Mouse (Mus musculus): Measurements from ENCODE around the gene Nomo1.

The Nomo1 gene

DNA sequence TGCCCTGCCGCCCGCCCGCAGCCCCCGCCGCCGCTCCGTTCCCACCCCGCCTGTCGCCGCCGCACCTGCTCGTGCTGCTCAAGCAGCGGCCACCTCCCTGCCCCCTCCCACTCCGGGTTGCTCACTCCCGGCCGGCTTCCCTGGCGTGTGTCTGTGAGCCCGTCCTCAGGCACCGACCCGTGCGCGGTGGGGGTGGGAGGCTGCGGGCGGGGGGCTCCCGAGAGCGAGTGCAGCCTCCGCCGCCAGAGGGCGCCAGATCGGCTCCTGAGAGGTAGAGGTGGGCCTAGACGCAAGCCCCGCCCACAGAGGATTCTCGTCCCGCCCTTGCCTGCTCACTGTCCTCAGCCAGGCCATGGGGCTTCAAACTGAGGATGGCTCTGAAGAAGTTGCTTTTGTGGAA is 67.1 kb downstream of the Nomo1 start, which contains the start of gene Kcnj11:
TSS of gene Kcnj11 (minus strand) at position 202 of the 400 bp plus-strand sequence.
- peak; percentile 94 for DNase-seq (ENCODE audit: extremely low spot score, low spot score)

DNA sequence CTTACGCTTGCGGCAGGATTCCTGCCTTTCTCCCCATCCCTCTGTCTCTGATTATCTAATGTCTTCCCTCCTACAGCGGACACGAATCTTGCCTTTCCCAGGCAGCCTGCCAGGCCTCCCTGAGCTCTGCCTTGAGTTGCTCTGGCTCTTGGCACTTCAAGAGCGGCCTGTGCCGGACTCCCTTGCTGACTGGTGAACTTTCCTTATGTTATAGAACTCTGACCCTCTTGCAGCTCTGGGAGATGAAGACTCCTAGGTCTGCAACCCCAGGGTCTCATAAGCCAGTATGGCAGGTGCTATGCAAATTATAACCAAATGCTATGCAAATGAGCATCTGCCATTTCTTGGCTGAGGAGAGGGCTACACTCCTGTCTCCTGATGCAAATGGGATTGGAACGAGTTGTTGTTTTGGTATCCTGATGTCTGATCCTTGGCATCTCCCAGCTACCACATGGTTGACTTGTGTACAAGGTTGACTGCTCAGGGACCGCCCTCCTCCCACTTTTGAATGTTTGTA is 69.6 kb downstream of the Nomo1 start:
- DNase-seq (ENCODE audit: extremely low spot score, low spot score), result no peak

DNA sequence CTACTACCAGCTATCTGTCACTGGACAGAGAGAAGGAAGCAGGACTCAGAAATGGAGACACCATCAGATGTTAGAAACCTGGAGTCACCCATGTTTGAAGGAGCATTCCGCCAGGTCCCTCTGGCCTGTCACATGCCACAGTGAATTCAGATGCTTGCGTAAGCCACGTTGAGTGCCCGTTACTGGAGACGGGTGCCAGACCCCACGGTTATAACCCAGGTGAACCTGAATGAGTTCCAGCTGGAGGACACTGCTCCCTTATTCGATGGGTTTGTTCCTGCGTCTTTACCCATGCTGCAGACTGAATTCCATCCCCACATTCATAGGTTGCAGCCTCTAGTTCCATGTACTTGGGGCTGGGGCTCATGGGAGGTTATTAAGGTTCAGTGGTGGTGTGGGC is 70.3 kb downstream of the Nomo1 start:
- DNase-seq (ENCODE audit: extremely low spot score, low spot score), result no peak

DNA sequence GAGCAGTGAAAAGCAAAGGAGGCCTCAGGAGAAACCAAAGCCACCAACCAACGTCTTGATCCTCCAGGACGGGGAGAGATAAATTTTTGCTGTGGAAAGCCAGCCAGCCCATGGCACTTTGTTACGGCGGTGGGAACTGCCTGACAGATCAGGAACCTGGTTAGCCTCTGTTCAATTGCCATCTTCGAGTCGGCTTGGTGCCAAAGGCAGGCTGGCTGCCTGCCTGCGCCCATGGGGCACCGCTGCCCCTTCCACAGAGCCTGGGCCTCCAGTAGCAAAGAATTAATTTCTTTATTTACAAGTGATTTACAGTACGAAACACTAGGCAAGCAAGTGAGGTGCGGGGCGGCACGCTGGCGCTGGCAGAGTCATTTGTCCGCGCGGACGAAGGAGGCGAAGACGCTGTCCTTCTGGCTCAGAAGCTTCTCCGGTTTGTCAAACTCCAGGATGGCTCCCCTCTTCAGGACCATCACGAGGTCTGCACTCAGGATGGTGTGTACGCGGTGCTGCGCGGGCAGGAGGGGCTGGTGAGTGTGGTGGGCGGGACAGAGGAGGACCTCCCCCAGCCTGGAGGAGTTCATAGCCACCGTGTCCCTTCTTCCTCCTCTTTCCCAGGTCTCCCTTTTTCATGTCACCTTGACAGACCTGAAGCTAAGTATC is 70.9 kb downstream of the Nomo1 start:
- DNase-seq (ENCODE audit: extremely low spot score, low spot score), result no peak

DNA sequence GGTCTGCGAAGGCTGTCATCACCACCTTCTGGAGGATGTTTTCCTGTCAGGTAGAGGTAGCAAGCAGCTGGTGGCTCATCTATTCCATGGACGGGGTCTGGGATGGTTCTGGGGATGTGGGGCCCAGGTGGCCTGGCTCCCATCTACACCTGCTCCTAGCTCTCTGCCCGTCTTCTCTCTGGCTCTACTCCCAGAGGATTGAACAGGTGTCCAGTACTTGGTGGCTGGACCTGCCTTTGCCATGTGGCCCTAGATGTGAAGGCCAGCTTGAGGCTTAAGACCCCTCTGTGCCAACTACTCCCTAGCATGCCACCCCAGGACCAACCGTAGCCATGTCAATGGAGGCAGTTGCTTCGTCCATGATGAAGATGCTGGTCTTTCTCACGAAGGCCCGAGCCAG is 72.0 kb downstream of the Nomo1 start:
- DNase-seq (ENCODE audit: extremely low spot score, low spot score), result no peak

DNA sequence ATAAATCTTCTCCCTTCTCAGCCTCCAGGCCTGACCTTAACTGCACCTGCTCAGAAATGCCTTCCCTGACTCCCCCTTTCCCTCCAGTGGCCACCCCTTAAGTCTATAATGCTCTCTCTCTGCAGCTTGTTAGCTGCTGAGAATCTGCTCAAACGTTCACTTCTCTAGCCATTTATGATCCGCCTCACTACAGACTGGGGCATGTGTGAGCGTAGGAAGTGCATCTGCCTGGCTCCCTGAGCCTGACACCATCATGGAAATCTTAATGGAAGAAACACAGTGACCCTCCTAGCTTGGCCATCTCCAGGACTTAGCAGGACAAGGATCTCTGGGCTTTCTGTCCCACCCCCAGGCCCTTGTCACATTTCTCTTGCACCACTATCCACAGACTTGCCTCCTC is 76.6 kb downstream of the Nomo1 start:
- no peak for DNase-seq (ENCODE audit: extremely low spot score, low spot score)

DNA sequence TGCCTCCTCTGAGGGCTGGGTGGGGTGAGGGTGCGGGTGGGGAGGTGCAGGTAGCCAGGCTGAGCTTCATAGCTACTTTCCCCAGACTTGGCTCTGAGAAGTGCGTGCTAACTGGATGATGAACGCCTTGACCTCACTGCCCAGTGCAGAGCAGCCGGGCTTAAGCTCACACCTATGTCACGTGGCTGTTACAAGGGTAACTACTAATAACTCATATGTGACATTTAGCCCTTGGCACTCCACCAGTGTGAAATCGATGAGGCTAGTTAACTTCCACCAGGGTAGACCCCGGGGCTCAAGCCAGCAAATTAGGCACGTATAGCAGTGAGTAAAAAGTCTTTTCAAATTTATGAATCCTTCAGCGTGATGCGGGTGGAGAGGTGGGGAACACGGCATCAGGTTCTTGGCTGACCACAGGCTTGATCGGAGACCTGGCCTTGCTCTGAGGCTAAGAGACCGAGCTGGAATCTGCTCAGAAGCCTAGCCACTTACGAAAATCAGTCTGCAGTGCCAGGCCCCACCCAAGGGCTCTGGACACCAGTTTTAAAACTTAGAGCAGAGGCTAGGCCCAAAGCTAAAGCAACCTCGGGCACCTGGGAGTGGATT is 77.8 kb downstream of the Nomo1 start:
- DNase-seq (ENCODE audit: extremely low spot score, low spot score), result no peak

DNA sequence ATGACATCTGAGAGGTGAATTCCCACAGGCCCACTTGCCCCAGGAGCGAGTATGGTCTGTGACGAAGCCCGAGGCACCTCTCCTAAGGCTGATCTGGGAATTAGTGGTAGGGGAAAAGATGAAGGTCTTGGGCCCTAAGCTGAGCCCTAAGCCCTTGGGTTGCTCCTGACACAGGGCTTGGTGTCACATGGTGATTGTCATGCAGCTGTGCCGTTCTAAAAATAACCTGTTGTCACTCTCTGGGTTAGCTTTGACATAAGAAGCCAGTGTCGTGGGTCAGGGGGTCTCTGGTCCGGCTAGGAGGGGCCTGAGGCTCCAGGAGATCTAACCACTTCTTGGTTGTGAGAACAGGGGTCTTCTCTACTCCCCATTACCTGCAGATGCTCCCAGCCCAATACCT is 78.4 kb downstream of the Nomo1 start:
- DNase-seq (ENCODE audit: extremely low spot score, low spot score), result no peak

DNA sequence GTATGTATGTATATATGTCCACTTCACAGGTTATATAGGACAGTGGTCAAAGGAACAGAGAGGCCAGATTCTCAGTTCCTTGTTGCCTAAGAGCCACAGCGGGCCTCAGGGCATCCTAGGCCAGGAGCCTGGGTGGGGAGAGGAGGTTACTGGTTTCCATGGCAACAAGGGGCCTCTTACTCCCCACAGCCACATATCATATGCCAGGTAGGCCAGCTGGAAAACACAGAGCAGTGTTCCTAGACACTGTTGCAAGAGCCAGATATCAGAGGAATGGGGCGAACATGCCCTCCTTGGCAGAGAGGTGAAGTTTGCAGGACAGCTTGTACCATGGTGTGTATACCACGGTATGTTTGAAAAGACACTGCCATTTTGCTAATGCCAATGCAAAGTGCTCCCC is 79.9 kb downstream of the Nomo1 start:
- no peak for DNase-seq (ENCODE audit: extremely low spot score, low spot score)

DNA sequence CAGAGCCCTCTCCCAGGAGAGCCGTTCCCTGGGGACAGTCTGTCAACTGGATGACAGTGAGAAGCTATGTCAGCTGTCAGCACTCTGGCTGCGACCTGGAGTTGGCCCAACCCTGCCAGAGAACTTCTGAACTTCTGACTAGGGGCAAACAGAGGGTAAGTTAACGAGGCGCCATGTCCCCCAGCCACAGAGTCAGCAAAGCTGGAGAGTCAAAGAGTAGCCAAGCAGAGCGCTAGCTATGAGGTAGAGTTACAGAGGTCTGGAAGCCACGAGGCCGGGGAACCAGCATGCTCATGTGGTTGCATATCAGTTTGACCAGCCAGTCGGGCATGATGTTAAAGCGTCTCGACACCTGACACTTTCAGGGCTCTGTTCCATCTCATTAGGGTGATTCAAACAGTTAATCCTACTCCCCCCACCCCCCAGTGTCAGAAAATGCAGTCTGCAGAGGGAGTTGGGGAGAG is 82.7 kb downstream of the Nomo1 start:
- DNase-seq (ENCODE audit: extremely low spot score, low spot score), result no peak

DNA sequence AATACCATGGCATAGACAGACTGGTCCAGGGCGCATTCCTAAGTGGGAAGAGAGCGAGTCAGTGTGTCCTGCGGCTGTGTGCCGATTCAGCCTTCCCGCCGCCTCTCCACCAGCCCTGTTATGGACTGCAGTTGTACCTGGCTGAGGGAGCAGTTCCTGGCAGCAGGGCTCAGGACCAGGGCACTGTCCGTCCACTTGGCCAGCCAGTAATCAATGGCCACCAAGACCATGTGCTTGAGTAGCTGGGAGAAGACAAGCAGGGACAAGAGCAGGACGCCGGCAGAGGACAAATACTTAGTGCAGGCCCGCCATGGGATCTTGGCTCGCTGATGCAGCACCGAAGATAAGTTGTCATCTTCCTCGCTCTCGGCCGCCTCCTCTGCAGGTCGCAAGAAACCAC is 83.5 kb downstream of the Nomo1 start:
- DNase-seq (ENCODE audit: extremely low spot score, low spot score), result no peak

DNA sequence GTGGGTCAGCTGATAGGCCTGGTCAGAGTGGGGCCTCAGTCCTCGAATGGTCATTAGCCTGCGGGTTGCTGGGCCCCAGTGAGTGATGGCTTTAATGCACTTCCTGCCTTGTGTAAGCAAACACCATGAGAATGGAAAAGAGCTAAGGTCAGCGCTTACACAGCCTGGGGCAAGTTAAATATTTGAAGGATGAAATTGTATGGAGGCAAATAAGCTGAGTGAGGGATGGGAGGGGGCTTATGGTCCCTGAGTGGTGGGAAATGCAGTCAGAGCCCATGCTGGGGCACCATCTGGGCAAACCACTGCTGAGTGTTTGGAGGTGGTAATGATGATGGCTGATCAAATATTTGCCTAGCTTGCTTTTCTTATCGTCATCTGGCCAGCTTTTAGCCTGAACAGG is 89.5 kb downstream of the Nomo1 start:
- DNase-seq (ENCODE audit: extremely low spot score, low spot score), result peak; percentile 20

DNA sequence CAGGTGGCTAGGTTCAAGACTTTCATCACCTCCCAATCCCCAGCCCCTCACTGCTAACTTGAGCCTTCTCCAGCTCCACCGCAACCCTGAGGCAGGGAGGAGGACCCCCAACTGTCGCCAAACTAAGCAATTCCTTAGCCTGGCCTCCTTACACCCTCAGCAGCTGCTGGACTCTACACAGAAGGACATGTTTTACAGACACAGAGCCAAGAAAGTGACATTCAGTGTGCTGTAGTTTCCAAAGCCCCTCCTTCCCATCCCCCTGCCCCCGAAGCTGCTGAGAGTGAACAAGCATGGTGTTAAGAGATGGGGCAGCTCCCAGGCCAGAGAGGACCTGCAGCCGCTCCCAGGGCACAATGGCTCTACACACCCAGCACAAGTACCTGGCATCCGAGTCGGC is 91.0 kb downstream of the Nomo1 start:
- DNase-seq (ENCODE audit: extremely low spot score, low spot score), result no peak

DNA sequence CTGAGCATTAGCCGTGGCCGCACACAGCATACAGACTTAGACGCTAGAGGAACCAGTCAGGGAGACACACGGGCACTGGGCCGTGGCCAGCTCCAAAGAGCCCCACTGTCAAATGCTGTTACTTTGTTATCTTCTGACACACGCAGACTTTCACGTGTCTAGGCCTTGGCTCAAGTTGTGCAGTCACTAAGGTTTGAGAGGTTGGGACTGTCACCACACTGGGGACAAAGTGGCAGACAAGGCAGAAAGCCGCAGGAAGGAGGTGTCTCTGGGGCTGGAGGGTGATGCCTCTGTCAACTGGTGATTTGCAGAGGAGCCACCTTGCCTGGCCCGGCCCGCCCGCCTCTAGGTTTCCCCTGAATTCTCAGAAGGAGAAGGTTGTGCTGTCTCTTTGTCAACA is 91.8 kb downstream of the Nomo1 start:
- no peak for DNase-seq (ENCODE audit: extremely low spot score, low spot score)

DNA sequence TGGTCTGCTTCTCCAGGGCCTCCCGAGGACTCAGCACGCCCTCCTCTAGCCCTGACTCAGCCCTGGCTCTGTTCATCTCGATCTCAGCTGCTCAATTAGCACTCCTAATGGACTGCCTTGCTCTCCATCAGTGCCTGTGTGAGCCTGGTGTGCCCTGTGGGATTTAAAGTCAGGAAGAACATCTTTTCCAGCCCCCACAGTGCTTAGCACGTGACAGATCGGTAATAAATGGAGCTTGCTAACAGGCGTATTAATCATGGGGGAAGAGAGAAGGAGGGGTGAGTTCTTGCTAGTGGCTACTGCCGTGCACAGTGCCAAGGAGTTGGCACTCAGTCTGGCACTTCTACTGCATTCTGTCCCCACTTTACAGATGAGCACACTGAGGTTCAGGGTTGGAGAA is 94.7 kb downstream of the Nomo1 start:
- DNase-seq (ENCODE audit: extremely low spot score, low spot score), result no peak

DNA sequence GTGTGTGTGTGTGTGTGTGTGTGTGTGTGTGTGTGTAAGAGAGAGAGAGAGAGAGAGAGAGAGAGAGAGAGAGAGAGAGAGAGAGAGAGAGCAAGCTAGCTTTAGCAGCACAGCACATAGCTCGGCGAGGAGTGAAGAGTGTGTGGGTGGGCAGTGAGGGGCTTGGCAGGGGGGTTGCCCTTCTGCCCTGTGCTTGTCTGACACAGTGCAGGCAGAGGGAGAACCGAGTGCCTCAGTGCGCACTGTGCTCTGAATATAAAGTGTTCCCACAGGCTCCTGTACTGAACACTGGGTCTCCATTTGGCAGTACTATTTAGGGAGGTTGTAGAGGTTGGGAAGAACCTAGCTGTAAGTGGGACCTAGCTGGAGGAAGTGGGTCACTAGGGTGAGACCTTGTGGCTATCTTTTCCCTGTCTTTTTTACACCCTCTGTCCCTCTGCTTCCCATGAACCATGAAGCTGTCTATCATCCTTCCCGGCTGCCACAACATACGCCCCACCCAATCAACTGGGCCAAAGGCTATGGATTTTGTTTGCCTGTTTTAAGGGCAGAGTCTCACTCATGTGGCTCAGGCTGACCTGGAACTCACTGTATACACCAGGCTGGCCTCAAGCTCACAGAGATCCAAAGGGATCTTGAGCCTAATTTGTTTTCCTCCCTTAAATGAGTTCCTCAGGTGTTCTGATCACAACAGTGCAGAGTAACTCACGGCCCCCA is 96.1 kb downstream of the Nomo1 start:
- no peak for DNase-seq (ENCODE audit: extremely low spot score, low spot score)

DNA sequence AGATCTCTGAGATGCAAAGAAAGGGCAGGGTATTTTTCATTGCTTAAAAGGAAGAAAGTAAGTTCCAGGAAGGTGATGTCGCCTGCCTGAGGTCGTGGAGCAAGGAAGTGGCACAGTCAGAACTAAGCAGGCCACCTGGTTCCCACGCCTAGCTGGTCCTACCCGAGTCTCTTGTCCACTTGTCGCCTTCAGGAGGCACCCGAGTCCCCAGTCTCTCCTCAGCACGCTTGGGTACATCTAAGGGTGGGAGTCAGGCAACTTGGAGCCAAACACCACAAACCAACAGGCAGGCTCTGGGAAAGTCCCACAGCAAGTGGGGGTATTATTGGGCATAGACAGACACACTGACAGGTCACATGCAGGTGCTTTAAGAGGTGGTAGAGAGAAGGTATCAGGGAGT is 97.2 kb downstream of the Nomo1 start:
- no peak for DNase-seq (ENCODE audit: extremely low spot score, low spot score)

DNA sequence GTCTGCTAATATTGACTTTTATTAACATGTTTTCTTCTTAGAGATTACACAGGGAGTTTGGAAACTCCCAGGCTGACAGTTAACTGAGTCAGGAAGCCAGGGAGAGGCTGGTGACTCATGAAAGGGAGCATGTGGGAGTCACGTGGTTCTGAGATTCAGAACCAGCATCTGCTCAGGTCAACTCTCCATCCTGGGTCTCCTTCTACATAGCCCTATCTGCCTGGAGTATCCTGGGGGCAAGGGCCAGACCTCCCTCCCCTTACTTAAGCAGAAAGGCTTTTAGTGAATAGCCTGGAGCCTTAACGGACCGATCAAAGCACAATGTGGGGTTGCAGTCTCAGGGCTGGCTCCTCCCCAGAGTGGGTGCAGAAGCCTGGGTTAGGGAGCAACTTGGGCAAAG is 97.8 kb downstream of the Nomo1 start:
- DNase-seq (ENCODE audit: extremely low spot score, low spot score), result no peak

DNA sequence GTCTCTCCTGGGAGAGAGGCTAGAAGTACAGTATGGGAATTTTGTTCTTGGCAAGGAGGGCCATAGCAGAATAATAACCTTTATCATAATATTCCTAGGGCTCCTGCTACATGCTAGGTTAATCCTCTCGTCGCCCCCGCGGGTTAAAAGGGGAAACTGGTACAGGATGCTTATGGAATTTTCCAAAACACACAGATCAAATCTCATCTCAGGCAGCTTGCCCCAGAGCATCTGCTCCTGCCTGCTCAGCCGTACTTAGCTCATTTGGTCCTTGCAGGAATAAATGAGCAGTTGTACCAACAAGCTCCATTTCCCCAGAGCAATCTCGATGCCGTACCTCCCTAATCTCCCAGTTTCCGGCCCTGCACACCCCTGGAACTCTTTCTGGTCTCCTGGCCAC is 98.3 kb downstream of the Nomo1 start:
- DNase-seq (ENCODE audit: extremely low spot score, low spot score), result no peak

DNA sequence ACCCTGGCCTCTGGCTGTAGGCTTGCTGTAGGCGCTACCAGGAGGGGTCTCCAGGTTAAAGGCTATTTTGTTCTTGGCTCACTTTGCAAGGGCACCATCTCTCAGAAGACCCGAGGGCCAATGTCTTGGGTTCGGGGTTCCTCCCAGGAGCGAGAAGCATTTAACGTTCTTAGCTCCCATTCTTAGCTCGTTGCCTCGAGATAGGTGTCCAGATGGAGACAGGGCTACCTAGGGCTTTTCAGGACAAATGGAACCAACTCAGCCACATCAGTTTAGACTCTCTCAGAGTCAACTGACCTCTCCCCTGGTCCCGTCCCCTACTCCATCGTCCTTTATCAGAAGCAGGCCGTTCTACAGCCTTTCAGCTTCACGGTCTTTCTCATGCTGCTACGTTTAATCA is 98.7 kb downstream of the Nomo1 start:
- no peak for DNase-seq (ENCODE audit: extremely low spot score, low spot score)
